Mouse (Mus musculus) embryo, embryonic 11 days (tissue): ENCODE results near the gene Vmn1r157.
"Not testable (repeated sequence)": the region's sequence is repeated elsewhere in the genome, so short reads cannot be mapped to it uniquely, and the experiment has no call there.

Experiments used
- DNase-seq: peaks from one replicate; pipeline ENCODE4 v3.0.0-alpha.2; 2015

Vmn1r157 gene

GRCm38 (mm10) chr7:22761397-22761796 is at the start of gene Vmn1r157:
TSS of gene Vmn1r157 (plus strand) at chr7:22761697.
- not testable (repeated sequence) for DNase-seq

- not testable (repeated sequence) for DNase-seq
Measured at GRCm38 (mm10) chr7:22719610-22720009, 41.9 kb upstream of the Vmn1r157 start, which contains the start of gene Gm4567. TSS of gene Gm4567 (minus strand) at chr7:22719710.

- not testable (repeated sequence) for DNase-seq
Measured at GRCm38 (mm10) chr7:22775981-22776380, 14.5 kb downstream of the Vmn1r157 start.

GRCm38 (mm10) chr7:22790682-22791081 is 29.2 kb downstream of the Vmn1r157 start, which contains the start of gene Vmn1r158:
TSS of gene Vmn1r158 (minus strand) at chr7:22790782.
- DNase-seq: not testable (repeated sequence)
